Mouse (Mus musculus): ENCODE results near the gene Slit3. TPM values are rescaled to one million over a fixed set of nuclear protein-coding genes. Genes with fewer than 3 reads are reported as not detected.
A peak's percentile ranks its signal among the peaks of the same experiment; 100 is the strongest.

Gene Slit3
- total RNA-seq, 2 experiments from 2014 or later: 7.9 to 9.0 TPM

DNA sequence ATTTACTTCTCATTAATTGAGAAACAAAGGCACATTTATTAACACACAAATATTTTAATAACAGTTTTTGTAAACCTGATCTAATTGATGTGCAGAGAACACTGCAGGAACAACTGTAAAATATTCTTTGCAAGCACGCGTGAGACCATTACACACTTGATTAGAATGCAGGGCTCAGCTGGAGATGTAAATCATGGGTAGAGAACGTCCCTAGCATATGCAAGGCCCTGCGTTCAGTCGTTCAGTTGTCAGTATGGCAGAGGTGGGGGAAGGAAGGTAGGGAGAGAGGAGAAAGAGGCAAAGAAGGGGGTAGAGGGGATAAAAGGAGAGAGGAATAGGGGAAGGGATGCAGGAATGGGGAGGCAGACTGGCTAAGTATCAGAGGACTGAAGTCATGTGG lies 61.9 kb downstream of the Slit3 start:
- no peak for DNase-seq (ENCODE audit: low spot score)

DNA sequence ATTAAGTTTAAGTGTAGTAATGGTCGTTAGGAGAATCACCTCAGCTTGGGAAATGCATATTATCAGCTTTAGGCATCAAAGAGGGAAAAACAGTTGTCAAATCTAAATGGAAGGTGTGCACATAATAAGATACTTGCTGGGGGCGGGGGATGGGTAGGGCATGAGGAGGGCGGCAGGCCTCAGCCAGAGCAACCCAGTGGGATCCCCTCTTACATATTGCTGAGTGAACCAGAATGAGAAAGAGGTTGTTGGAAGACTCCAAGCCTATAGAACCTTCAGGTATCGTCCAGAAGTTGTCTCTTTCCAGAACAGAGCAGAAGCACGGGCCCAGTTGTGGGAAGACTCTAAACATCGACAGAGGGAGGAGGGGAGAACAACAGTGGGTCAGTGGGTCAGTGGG lies 73.8 kb downstream of the Slit3 start:
- DNase-seq (ENCODE audit: low spot score): no peak

DNA sequence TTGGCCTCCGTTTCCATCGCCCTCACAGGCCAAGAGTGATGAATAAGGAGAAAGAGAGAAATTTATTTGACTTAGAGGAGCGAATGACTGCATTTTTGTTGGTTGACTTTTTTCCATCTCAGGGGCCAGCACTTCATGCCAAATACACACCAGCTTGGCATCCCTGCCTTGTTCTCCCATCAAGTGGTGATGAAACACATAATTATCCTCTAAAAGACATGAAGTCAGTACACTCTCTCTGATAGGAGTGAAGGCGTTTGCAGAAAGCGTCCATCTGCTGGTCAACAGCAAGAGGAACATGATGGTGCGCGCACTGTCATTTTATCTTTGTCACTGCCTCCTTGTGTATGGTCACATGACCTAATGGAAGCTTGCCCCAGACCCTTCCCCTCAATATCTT lies 75.8 kb downstream of the Slit3 start:
- DNase-seq (ENCODE audit: low spot score): peak; percentile 52

DNA sequence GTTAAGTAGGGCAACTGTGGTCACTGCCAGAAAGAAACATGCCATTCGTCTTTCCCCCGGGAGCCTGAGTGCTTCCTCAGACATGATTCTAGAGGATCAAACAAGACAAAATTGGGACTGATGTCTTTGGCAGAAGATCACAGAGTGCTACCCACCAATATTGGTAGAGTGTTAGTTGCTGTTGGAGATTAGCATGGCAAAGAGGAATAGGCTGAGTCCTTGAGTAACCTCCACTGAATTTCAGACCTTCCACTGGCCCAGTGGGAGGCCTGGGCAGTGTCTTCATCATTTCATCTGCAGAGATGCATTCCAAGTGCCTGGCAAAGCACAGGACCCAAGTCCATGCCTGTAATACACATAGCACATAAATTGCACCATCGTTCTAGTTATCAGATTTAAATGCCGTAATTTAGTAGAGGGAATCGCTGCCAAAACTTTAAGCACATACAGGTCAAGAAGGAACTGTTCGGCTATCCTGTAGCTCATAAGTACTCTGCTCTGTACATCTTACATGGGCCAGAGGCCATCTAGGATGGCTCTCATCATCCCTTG lies 77.6 kb downstream of the Slit3 start:
- no peak for DNase-seq (ENCODE audit: low spot score)

DNA sequence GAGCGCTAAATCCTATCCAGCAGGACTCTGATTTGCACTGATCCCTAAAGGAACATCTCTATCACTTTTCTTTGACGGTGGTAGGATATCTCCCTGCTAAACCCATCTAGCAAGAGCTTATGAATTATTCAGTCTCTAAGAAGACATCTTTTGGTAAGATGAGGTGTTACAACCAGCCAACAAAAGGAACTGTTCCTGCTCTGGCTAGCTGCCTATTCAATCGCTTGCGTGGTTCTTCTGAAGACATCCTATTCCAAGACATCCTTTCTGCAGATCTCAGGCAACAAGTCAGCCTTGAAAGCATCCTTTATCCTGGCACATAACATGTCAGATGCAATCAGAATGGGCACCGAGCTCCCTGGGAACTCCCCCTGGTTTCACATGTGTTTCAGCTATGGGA lies 81.3 kb downstream of the Slit3 start:
- no peak for DNase-seq (ENCODE audit: low spot score)

DNA sequence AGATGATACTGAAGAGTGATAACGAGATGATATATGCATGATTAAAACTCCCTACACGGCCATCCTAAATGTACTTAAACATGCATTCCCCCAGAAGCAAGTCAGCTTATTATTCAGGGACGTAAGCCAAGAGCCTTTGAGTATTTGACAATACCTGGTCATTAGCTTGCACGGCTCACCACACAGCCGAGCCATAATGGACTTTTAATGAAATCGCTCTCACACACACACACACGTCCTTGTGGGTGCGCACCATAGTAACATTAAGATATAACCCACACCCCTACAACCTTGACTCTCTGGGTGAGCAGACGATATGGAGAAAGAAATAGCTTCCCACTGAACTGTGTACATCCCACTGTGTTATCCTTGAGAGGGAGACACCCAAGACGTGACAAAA lies 82.6 kb downstream of the Slit3 start:
- no peak for DNase-seq (ENCODE audit: low spot score)

DNA sequence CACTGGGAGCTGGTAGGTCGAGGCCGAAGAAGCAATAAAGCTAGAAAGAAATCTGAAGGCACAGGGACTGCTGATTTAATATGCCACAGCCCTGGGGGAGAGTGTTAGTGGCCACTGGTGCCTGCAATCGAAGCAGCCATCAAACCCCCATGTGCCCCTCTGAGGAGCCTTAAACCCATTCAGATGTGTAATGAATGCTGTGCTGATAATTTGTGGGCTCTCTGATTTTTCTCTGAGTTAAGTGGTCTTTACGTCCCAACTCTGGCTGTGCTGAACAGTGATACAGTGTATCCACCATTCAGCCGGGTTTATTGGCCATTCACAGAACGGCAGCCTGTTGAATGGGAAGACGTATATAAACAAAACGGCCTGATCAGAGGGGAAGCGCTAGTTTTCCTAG lies 83.1 kb downstream of the Slit3 start:
- DNase-seq (ENCODE audit: low spot score): no peak

DNA sequence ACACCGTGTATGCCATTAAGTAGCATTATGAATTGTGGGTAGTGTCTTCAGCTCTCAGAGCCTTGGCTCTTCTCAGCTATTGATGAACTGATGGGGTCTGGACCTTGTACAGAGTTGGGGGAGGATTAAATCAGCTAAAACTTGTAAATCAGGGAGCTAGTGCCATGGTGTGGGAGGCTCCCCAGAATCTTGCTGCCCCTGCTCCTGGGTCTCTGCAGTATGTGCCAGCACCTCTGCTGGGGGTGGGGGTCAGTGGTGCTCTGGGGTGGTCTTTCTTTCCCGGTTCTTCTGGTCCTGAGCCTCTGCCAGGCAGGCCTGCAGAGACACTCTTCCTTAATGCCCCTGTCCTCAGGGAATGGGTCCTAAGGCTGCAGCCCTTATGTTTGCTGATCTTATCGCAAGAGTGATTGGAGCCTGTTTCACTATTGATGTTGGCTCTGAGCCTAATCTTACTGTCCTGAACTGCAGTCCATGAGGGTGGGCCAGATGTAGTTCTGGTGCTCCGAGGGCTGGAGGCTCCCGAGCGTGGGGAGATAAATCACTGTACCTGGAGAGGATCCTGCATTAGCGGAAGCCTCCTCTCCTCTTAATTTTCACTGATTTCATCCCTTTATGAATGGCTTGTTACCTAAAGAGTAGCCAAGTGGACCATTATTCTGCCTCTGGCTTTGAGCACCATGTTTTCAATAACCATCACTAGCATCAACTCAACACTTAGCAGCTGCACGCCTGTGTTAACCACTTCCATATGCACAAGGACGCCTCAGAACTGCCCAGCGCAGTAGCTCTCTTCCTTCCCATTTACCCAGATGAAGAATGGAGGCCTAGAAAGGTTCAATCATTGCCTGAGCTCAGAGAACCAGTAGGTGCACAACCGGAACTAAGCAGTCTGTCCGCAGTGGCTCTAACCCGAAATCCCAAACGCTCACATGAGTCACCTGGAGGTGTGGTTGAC lies 90.0 kb downstream of the Slit3 start:
- DNase-seq (ENCODE audit: low spot score): no peak

DNA sequence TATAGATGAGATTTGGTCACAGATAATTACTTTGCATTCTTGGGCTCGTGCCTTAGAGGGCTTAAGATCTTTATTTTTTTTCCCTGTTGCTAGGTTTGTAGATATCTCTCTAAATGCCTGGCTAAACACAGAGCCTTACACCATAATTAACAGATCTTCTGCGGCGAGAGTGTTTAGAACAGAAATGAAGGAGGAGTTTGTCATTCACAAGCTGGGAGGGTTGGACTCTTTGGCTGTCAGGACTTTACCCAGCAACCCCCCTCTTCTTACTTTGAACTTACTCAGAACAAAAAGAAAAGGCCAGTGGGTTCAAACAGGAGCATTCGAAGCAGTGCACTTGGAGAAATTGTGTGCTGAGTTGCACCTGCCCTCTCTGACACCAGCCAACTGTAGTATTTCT lies 103.0 kb downstream of the Slit3 start:
- no peak for DNase-seq (ENCODE audit: low spot score)

DNA sequence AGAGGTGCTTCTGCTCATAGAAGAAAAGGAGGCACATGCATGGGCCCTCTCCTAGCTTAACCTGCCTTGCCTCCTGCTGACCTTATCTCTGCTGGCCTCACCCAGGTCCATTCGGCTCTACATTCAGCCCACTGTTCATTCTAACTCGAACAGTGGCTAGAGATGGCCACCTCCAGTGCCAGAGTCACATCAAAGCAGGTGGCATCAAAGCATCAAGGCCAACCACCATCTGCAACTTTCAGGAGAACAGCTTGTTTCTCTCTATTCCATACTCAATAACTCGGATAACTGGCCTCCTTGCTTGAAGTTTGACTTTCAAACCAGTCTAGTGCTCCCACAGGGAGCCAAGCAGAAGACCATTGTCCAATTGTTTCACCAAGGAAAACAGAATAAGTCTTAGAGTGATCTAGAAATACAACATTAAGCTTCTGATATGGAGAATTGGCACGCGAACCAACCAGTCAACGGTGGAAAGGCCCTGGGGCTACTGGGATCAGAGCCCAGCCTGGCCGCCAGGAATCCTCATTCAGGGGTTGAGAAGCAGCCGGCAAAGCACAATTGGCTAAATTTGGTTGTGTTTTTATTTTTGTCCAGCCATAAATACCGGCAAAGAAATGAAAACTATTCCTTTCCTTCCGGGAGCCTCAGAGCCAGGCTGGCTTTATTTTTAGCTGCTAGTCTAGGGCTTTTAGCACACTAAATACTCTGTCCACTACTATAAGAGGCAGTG lies 110.5 kb downstream of the Slit3 start:
- peak; percentile 54 for DNase-seq (ENCODE audit: low spot score)

DNA sequence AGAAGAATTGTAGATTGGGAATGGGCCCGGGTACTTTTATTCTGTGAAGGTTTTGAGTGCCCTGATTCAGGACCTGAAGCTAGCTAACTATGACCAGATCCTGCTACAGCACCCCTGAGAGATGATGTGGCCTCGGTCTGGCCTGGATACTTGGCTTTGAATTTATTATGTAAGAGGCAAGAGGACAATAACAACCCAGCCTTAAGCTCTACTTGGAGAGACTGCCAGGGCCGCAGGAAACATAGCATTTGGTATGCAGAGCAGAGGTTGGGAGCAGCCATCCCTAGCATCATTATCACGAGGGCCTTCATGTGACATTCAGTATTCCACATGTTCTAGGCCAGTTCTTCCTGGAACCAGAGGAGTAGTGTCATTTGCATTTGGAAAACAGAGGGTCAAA lies 111.3 kb downstream of the Slit3 start:
- peak; percentile 57 for DNase-seq (ENCODE audit: low spot score)

DNA sequence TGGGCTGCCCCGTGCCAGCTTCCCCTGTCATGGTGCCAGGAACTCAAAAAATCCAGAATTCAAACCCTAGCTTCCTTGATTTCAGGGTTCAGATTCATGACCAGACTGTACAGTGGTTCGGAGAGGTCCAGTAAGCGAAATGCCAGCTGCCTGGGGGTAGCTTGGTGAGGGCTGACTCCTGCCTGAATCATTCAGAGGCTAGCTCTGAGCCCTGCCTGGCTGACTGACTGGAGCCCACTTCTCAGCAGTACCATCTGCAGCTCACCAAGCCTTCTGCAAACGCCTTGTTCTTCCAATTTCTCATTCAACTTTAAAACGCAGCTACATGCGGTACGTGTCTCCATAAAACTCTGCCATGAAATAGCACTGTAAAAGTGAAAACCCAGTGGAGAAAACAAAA lies 120.4 kb downstream of the Slit3 start:
- no peak for DNase-seq (ENCODE audit: low spot score)

DNA sequence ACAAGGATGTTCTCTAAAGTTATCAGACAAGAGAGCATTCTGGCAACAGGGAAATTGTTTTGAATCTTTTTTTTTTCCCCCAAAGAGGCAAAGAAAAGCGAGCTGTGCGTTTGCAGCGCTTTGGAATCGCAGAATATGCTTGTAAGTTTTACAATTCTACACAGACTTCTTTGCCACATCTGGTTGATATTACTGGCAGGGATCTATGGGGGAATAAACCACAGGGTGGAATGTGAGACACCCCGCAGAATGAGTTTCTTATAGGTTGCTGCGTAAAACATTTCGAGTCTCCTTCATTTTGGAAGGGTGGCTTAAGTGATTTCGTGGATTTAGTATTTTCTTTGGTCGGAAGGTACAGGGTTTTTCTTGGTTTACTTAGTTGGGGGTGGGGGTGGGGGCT lies 122.6 kb downstream of the Slit3 start:
- no peak for DNase-seq (ENCODE audit: low spot score)

DNA sequence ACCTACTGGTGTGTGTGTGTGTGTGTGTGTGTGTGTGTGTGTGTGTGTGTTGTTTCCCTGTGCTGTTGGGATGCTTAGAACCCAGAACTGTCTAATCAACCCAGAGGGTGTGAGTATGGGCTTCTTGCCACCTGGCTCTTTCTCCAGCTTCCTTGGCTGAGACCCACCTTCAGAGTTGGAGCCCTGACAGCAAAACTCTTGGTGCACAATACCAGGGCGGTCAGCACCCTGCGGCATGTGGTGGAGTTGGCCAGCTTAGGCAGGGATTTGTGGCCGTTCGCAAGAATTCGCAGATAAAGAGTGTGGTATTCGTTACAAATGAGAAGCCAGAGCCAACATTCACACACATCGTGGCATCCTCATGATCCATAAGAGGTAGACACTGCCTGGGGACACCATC lies 123.5 kb downstream of the Slit3 start:
- no peak for DNase-seq (ENCODE audit: low spot score)

DNA sequence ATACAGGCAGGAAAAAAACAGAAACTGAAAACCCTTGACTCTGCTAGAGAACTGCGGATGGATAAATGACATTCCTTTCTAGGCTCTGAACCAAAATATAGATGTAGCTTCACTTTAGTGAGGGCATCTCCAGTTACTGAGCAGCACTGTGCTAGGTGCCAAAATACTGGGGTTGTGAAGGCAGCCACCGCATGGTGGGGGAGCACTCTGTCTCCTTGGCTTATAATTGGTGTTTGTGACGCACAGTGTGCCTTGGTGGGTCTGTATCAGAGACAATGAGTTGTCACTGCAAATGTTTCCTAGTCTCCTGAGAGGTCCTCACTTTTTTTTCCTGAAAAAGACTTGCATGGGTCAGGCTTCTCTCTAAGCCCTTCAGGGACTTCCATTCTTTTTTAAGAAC lies 125.6 kb downstream of the Slit3 start:
- no peak for DNase-seq (ENCODE audit: low spot score)

DNA sequence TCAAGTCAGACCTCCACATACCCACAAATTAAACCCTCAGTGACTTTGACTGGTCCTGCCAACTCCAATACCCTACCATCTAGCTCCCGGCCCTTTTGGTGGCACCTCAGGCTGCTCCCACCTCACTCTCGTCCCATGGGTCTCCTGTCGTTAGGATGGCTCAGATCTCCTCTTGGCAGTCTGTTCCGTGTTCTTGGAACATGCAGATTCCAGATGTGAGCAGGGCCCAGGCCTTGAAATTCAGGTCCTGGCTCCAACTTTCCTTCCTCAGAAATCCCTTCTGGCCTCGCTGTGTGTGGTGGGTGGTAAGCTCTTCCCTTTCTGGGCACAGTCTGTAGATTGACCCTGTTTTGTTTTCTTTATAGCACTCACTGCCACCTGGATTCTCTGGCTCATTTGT lies 127.1 kb downstream of the Slit3 start:
- DNase-seq (ENCODE audit: low spot score): peak; percentile 24

DNA sequence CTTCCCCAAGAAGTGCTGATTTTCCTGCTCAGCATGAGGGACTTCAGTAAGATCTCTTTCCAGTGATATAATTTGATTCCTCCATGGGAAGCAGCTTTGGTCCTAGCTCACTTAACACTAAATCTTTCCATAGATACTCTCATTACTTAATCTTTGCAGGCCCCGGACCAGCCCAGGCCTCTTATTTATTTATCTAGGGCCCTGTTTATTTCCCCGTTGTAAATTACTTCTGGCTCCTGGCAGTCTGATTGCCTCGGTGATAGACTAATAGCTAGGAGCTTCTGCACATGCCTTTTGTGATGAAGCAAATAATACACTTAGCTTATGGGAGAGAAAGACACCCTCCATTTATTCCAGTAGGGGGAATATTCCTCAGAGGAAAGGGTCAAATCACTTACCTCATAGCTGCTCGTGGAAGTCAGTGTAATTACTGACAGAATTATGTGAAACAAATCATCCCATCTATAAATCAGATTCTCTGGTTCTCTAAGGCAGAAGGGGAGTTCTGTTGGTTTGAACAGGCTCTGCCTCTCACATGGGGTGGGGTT lies 129.9 kb downstream of the Slit3 start:
- DNase-seq (ENCODE audit: low spot score): no peak

DNA sequence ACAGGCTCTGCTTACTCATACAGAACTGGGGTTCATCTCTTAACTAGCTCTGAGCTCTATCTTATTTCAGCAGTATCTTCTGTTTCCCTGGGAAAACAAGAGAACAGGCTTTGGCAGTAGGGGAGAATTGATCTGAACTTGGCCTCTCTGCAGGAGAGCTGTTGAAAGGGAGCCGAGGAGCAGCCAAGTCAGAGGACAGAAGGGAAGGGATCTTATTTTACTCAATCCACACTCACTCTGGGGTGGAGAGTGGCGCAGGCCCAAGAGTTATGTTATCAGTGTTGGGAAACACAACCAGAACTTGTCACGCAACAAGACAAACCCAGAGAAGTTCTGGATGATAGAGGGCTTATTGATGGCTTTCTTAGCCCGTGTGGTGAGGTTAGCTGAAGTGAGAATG lies 130.9 kb downstream of the Slit3 start:
- peak; percentile 74 for DNase-seq (ENCODE audit: low spot score)

DNA sequence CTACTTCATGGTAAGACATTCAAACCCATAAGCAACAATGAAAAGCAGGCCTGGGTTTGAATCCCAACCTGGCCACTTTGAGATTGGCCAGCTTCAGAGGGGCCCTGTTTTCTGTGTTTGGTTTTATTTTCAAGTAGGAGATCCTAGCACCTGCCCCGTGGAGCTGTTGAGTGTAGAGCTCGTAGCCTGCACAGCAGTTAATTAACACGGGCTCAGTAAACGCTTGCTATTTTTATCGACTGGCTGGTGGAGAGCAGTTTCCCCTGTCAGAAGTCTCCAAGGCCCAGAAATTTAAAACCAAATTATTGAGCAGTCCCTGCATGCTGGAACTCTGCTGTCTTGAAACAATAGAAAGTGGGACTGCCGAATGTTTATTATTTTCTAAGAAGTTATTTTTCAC lies 136.3 kb downstream of the Slit3 start:
- DNase-seq (ENCODE audit: low spot score): no peak

DNA sequence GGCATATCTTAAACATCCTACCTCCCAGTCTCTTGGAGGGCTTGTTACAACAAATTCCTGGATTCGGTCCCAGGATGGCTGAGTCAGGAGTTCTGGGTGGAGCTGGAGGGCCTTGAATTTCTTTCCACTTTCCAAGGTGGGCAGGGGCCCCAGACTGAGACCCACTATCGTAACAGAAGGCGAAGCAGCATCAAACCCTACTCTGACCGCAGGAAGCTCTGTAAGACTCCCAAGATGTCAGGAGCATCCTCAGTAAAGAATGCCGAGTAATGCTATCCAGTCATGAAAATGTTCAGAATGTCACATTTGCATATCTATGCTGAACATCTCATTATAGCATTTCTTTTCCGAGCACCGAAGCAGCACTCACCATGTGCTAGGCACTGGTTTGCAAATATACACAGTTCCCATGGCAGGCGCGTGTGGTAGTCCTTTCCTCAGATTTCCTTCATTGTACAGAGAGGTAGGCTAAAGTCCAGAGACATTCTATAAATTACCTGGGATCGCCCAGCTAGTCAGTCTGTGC lies 140.6 kb downstream of the Slit3 start:
- DNase-seq (ENCODE audit: low spot score): no peak

DNA sequence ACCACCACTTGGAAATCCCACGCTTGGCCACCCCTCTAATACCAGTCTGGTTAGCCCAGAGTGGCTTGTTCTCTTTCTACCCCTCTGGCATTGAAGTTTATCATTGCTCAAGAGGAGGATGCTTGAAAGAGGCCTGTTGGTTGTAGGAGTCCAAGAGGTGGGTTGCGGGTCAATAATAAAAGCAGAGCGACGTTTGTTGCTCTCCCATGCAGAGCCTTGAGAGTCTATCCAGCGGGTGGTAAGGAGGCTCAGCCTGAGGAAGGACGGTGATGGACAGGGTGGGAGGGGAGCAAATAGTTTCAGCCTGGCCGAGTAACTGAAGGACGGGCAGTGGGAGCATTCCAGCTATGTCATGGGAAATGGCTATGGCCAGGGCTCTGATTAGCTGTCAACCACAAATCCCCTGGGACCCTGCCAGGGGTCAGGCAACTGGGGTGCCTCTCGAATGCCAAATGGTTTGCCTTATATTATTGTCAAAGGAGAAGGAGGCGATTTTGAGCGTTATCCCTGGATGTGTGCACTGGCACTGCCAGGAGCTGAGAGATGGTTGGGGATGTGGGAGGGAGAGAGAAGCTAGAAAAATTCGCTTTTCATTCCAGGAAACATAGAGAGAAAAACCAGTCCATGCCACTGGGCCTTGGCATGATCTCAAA lies 141.4 kb downstream of the Slit3 start:
- no peak for DNase-seq (ENCODE audit: low spot score)

All from gastrocnemius, adult 18-20 months (tissue).